Mouse (Mus musculus) neural tube, embryonic 12.5 days (tissue): Measurements from ENCODE around the gene Rbmxl2. TPM values are rescaled to one million over a fixed set of nuclear protein-coding genes. Genes with fewer than 3 reads are reported as not detected.

Experiments used
- ATAC-seq: fragments of 200-750 bp; cut with Nextera tagmentation; 2 replicates; pipeline ENCODE4 v1.8.0; 2017; ENCODE audit warnings: low read depth, mild to moderate bottlenecking, moderate TSS enrichment, moderate library complexity; ENCODE audit not compliant: low FRiP score
- H3K27ac ChIP-seq: fragments of 300-500 bp; sonication (generic); 2 replicates; pipeline ENCODE4 v1.5.1; 2016
- H3K27me3 ChIP-seq: fragments of 300-500 bp; sonication (generic); replicated peaks from 2 replicates; pipeline ENCODE4 v1.6.1; 2016; ENCODE audit warnings: mild to moderate bottlenecking
- H3K36me3 ChIP-seq: fragments of 300-500 bp; sonication (generic); 2 replicates; pipeline ENCODE4 v1.6.1; 2016; ENCODE audit warnings: mild to moderate bottlenecking
- H3K4me1 ChIP-seq: fragments of 300-500 bp; sonication (generic); 2 replicates; pipeline ENCODE4 v1.6.1; 2016
- H3K4me2 ChIP-seq: fragments of 300-500 bp; sonication (generic); replicated peaks from 2 replicates; pipeline ENCODE4 v1.6.1; 2016; ENCODE audit warnings: mild to moderate bottlenecking
- H3K4me3 ChIP-seq: fragments of 300-500 bp; sonication (generic); 2 replicates; pipeline ENCODE4 v1.5.1; 2016
- H3K9ac ChIP-seq: fragments of 300-500 bp; sonication (generic); 2 replicates; pipeline ENCODE4 v1.6.1; 2016; ENCODE audit warnings: mild to moderate bottlenecking
- H3K9me3 ChIP-seq: fragments of 300-500 bp; sonication (generic); 2 replicates; pipeline ENCODE4 v1.6.1; 2016; ENCODE audit warnings: mild to moderate bottlenecking
- WGBS: fragments of 180-500 bp; shearing (Covaris S2); methylation state at CpG from one replicate; pipeline ENCODE4 v1.1.7; 2016; 5-methylcytosine and 5-hydroxymethylcytosine counted together
- polyA plus RNA-seq: library from polyadenylated mRNA; unstranded; fragments of >200 nt; fragmentation: Nextera tagmentation; extraction: Ambion mirVana; gene quantifications from 2 replicates; pipeline ENCODE4 v1.2.1, GENCODE M21; 2016

Rbmxl2 gene
- polyA plus RNA-seq, 1 experiment from 2014 or later = not detected

DNA sequence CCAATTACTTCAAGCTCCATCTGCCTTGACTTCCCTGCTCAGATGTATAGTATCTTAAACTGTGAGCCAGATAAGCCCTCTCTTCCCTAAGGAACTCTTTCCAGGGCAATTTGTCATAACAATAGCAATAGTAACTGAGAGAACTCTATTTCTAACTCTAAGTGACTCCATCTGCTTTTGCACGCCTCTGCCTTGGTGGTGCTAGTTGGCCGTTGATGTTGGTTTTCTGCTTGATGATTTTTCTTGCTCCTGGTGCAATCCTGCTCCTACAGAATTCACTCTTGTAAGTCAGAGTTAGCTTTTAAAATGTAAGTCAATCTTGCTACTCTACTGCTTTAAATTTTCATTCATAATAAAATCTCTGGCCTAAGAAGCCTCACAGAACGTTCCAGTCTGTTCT is 44.1 kb downstream of the Rbmxl2 start:
- Histone ChIP-seq H3K9me3 (no peaks in the 10 kb centered on the region), H3K27ac (no peak overlapping the region), H3K36me3 (no peaks in the 10 kb centered on the region), H3K4me1 (no peaks in the 10 kb centered on the region), H3K4me2 (no peak overlapping the region), H3K4me3 (no peak overlapping the region), H3K9ac (no peak overlapping the region), H3K27me3 (no peaks in the 10 kb centered on the region)
- ATAC-seq = no peak
- 89% methylated on average over 3 of the region's 3 CpGs for WGBS

DNA sequence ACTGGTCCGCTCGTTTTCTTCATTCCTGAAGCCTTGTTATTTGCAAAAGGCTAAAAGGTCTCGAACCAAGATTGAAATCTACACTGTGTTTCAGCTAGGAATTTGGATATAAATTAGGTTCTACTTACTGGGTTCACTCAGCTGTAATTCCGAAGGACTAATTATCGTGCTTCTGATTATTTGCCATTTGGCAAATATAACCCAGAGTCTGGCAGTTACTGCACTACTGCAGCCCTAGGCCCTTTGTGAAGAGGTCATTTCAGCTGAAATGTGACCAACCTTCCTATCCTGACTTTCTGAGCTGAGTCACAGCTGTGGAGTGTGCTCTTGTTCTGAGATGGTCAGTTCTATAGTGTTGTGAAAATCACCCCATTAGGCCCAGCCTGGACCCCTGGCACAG is 50.7 kb downstream of the Rbmxl2 start:
- Histone ChIP-seq H3K27me3 (no peaks in the 10 kb centered on the region), H3K9me3 (no peaks in the 10 kb centered on the region), H3K4me1 (no peaks in the 10 kb centered on the region), H3K4me2 (no peak overlapping the region), H3K27ac (no peak overlapping the region), H3K4me3 (no peak overlapping the region), H3K36me3 (no peaks in the 10 kb centered on the region), H3K9ac (no peak overlapping the region)
- 89% methylated on average over 5 of the region's 5 CpGs for WGBS
- no peak for ATAC-seq

Other genes starting within 250 kb of the Rbmxl2 start
- not detected in 2 replicates for gene Olfr6, start 245.5 kb upstream of the Rbmxl2 start, polyA plus RNA-seq
- not detected in 2 replicates for gene Olfr711, start 234.0 kb upstream of the Rbmxl2 start, polyA plus RNA-seq
- not detected in 2 replicates for gene Olfr2, start 203.4 kb upstream of the Rbmxl2 start, polyA plus RNA-seq
- gene Olfr713, start 178.3 kb upstream of the Rbmxl2 start, polyA plus RNA-seq = not detected in 2 replicates
- not detected in 2 replicates for gene Olfr714, start 138.5 kb upstream of the Rbmxl2 start, polyA plus RNA-seq
- gene Olfr17, start 116.2 kb upstream of the Rbmxl2 start, polyA plus RNA-seq = not detected in 2 replicates
- gene Olfr715b, start 99.1 kb upstream of the Rbmxl2 start, polyA plus RNA-seq = not detected in 2 replicates
- not detected in 2 replicates for gene Olfr715, start 78.4 kb upstream of the Rbmxl2 start, polyA plus RNA-seq
- gene Olfr716, start 71.1 kb upstream of the Rbmxl2 start, polyA plus RNA-seq = not detected in 2 replicates
- not detected in 2 replicates for gene Nlrp14, start 42.5 kb upstream of the Rbmxl2 start, polyA plus RNA-seq
- gene Syt9, start 161.3 kb downstream of the Rbmxl2 start, polyA plus RNA-seq = 5.9 and 7.9 TPM in 2 replicates